Mouse (Mus musculus): ENCODE measurements around the gene Polr2l. TPM values are rescaled to one million over a fixed set of nuclear protein-coding genes. Genes with fewer than 3 reads are reported as not detected.

Gene Polr2l
- polyA plus RNA-seq, 1 experiment from 2014 or later = 83.8 TPM

GRCm38 (mm10) chr7:141501820-141502555 is 27.1 kb upstream of the Polr2l start:
- no peaks in the 10 kb centered on the region for H3K27me3 ChIP-seq (replicated peaks)
- H3K9me3 ChIP-seq = no peaks in the 10 kb centered on the region
- no peak for ATAC-seq (replicated peaks)

GRCm38 (mm10) chr7:141497600-141497999 is 22.7 kb upstream of the Polr2l start:
- peaks cover 9% of the 10 kb centered on the region for H3K36me3 ChIP-seq (replicated peaks)
- WGBS = 96% methylated on average over 3 of the region's 3 CpGs

More at GRCm38 (mm10) chr7:141501820-141502555, 27.1 kb upstream of the Polr2l start:
- Histone ChIP-seq H3K4me3 (no peak overlapping the region), H3K4me2 (no peak overlapping the region), H3K36me3 (replicated peaks) (peaks cover 5% of the 10 kb centered on the region; the same call in 1 of the 2 replicates), H3K4me1 (no peaks in the 10 kb centered on the region), H3K9ac (no peak overlapping the region), H3K27ac (no peak overlapping the region)
- WGBS = 91% methylated on average over 7 of the region's 7 CpGs

GRCm38 (mm10) chr7:141495940-141496339 is 21.0 kb upstream of the Polr2l start:
- H3K4me1 ChIP-seq = no peaks in the 10 kb centered on the region
- no peak for ATAC-seq (replicated peaks)
- no peak overlapping the region for H3K4me3 ChIP-seq
- no peak overlapping the region for H3K4me2 ChIP-seq
- no peaks in the 10 kb centered on the region for H3K9me3 ChIP-seq
- H3K36me3 ChIP-seq (replicated peaks) = peaks cover 9% of the 10 kb centered on the region
- H3K27me3 ChIP-seq (replicated peaks) = no peaks in the 10 kb centered on the region
- H3K27ac ChIP-seq = no peak overlapping the region
- H3K9ac ChIP-seq = no peak overlapping the region
- 92% methylated on average over 4 of the region's 4 CpGs for WGBS

More at GRCm38 (mm10) chr7:141497600-141497999, 22.7 kb upstream of the Polr2l start:
- ATAC-seq (replicated peaks) = no peak
- no peaks in the 10 kb centered on the region for H3K27me3 ChIP-seq (replicated peaks)
- no peak overlapping the region for H3K27ac ChIP-seq
- H3K9ac ChIP-seq = no peak overlapping the region
- no peaks in the 10 kb centered on the region for H3K9me3 ChIP-seq
- no peak overlapping the region for H3K4me2 ChIP-seq
- H3K4me3 ChIP-seq = no peak overlapping the region
- H3K4me1 ChIP-seq = no peaks in the 10 kb centered on the region

- Histone ChIP-seq H3K4me1 (no peaks in the 10 kb centered on the region), H3K27ac (no peak overlapping the region), H3K27me3 (replicated peaks) (no peaks in the 10 kb centered on the region), H3K9ac (no peak overlapping the region), H3K4me2 (no peak overlapping the region), H3K36me3 (replicated peaks) (peaks cover 9% of the 10 kb centered on the region), H3K4me3 (no peak overlapping the region), H3K9me3 (no peaks in the 10 kb centered on the region)
- no peak for ATAC-seq (replicated peaks)
- 81% methylated on average over 2 of the region's 2 CpGs for WGBS
These were observed 20.4 kb upstream of the Polr2l start for GRCm38 (mm10) chr7:141495379-141495778.

- 84% methylated on average over 1 of the region's 1 CpGs for WGBS
- ATAC-seq (replicated peaks) = no peak
- Histone ChIP-seq H3K27ac (no peak overlapping the region), H3K27me3 (replicated peaks) (no peaks in the 10 kb centered on the region), H3K36me3 (replicated peaks) (peaks cover 7% of the 10 kb centered on the region), H3K9ac (no peak overlapping the region), H3K4me3 (no peak overlapping the region), H3K4me2 (no peak overlapping the region), H3K9me3 (no peaks in the 10 kb centered on the region), H3K4me1 (no peaks in the 10 kb centered on the region)
These were observed 18.8 kb upstream of the Polr2l start for GRCm38 (mm10) chr7:141493729-141494128.

- no peak overlapping the region for H3K9ac ChIP-seq
- no peaks in the 10 kb centered on the region for H3K27me3 ChIP-seq (replicated peaks)
- no peaks in the 10 kb centered on the region for H3K9me3 ChIP-seq
- H3K4me3 ChIP-seq = no peak overlapping the region
- no peak overlapping the region for H3K27ac ChIP-seq
- WGBS = 92% methylated on average over 5 of the region's 5 CpGs
- H3K4me2 ChIP-seq = no peak overlapping the region
- peaks cover 5% of the 10 kb centered on the region for H3K36me3 ChIP-seq (replicated peaks)
- no peaks in the 10 kb centered on the region for H3K4me1 ChIP-seq
- no peak for ATAC-seq (replicated peaks)
These were observed 17.8 kb upstream of the Polr2l start for GRCm38 (mm10) chr7:141492738-141493137.

- no peaks in the 10 kb centered on the region for H3K27me3 ChIP-seq (replicated peaks)
- H3K4me1 ChIP-seq = no peaks in the 10 kb centered on the region
- H3K9me3 ChIP-seq = no peaks in the 10 kb centered on the region
- H3K27ac ChIP-seq = no peak overlapping the region
- H3K9ac ChIP-seq = no peak overlapping the region
- H3K4me3 ChIP-seq = no peak overlapping the region
- no peak for ATAC-seq (replicated peaks)
- 85% methylated on average over 2 of the region's 2 CpGs for WGBS
- H3K36me3 ChIP-seq (replicated peaks) = peaks cover 5% of the 10 kb centered on the region
- H3K4me2 ChIP-seq = no peak overlapping the region
These were observed 16.2 kb upstream of the Polr2l start for GRCm38 (mm10) chr7:141491151-141491550.

GRCm38 (mm10) chr7:141487141-141487540 is 12.2 kb upstream of the Polr2l start:
- Histone ChIP-seq H3K9me3 (no peaks in the 10 kb centered on the region), H3K36me3 (replicated peaks) (no peaks in the 10 kb centered on the region), H3K4me3 (no peak overlapping the region), H3K4me1 (peaks cover 27% of the 10 kb centered on the region), H3K9ac (no peak overlapping the region), H3K27me3 (replicated peaks) (no peaks in the 10 kb centered on the region; the same call in 1 of the 2 replicates), H3K4me2 (no peak overlapping the region), H3K27ac (no peak overlapping the region)
- WGBS = 81% methylated on average over 7 of the region's 7 CpGs
- ATAC-seq (replicated peaks) = no peak

GRCm38 (mm10) chr7:141486239-141486638 is 11.3 kb upstream of the Polr2l start:
- no peak overlapping the region for H3K9ac ChIP-seq
- no peaks in the 10 kb centered on the region for H3K36me3 ChIP-seq (replicated peaks)
- no peaks in the 10 kb centered on the region for H3K9me3 ChIP-seq
- peaks cover 33% of the 10 kb centered on the region for H3K4me1 ChIP-seq
- no peak overlapping the region for H3K4me3 ChIP-seq
- ATAC-seq (replicated peaks) = no peak
- H3K27me3 ChIP-seq (replicated peaks) = no peaks in the 10 kb centered on the region; the same call in 1 of the 2 replicates
- no peak overlapping the region for H3K27ac ChIP-seq
- no peak overlapping the region for H3K4me2 ChIP-seq
- 86% methylated on average over 1 of the region's 1 CpGs for WGBS

GRCm38 (mm10) chr7:141485606-141486005 is 10.7 kb upstream of the Polr2l start:
- Histone ChIP-seq H3K27me3 (replicated peaks) (no peaks in the 10 kb centered on the region; the same call in 1 of the 2 replicates), H3K4me1 (peaks cover 39% of the 10 kb centered on the region), H3K36me3 (replicated peaks) (no peaks in the 10 kb centered on the region), H3K27ac (no peak overlapping the region), H3K9me3 (no peaks in the 10 kb centered on the region), H3K4me2 (no peak overlapping the region), H3K9ac (no peak overlapping the region), H3K4me3 (no peak overlapping the region)
- ATAC-seq (replicated peaks) = no peak
- 84% methylated on average over 2 of the region's 2 CpGs for WGBS

GRCm38 (mm10) chr7:141485186-141485585 is 10.3 kb upstream of the Polr2l start:
- WGBS = 62% methylated on average over 2 of the region's 2 CpGs
- ATAC-seq (replicated peaks) = no peak
- H3K4me3 ChIP-seq = no peak overlapping the region
- H3K4me2 ChIP-seq = no peak overlapping the region
- H3K27ac ChIP-seq = no peak overlapping the region
- H3K4me1 ChIP-seq = peaks cover 41% of the 10 kb centered on the region
- no peaks in the 10 kb centered on the region; the same call in 1 of the 2 replicates for H3K27me3 ChIP-seq (replicated peaks)
- H3K9ac ChIP-seq = no peak overlapping the region
- H3K9me3 ChIP-seq = no peaks in the 10 kb centered on the region
- no peaks in the 10 kb centered on the region for H3K36me3 ChIP-seq (replicated peaks)

- ATAC-seq (replicated peaks) = no peak
- Histone ChIP-seq H3K4me3 (no peak overlapping the region), H3K36me3 (replicated peaks) (no peaks in the 10 kb centered on the region), H3K4me1 (peaks cover 41% of the 10 kb centered on the region), H3K27me3 (replicated peaks) (no peaks in the 10 kb centered on the region; the same call in 1 of the 2 replicates), H3K9me3 (no peaks in the 10 kb centered on the region), H3K27ac (no peak overlapping the region), H3K9ac (no peak overlapping the region), H3K4me2 (no peak overlapping the region)
- 74% methylated on average over 5 of the region's 5 CpGs for WGBS
These were observed 9.5 kb upstream of the Polr2l start for GRCm38 (mm10) chr7:141484186-141485120.
